In genomic region chr12:41839241-41839640, GRCm38 (mm10) we compare ENCODE assay signal across 12 mouse cellular contexts.
"Had no signal": no experiment of that assay in that cellular context is flagged by ENCODE, and none has a peak within 500 bp of the region (broad histone marks: within the 10 kb centered on the region; RNA-seq: fewer than 3 reads in every experiment).

No protein-coding gene starts in this region.

- DNase-seq: lung, adult 18-20 months; lung, postnatal 10 days; lung, postnatal 4 days; midbrain, embryonic 14.5 days; retina, postnatal 1 day; right cerebral cortex, adult 18-20 months; right cerebral cortex, postnatal 25 days; right cerebral cortex, postnatal 4 days; spleen, adult 18-20 months; thymus, adult 18-20 months; thymus, postnatal 14 days; thymus, postnatal 36 days had no signal
